Mouse (Mus musculus) megakaryocyte, embryonic 14.5 days (primary cell): ENCODE measurements around the gene Cgnl1. TPM values are rescaled to one million over a fixed set of nuclear protein-coding genes. Genes with fewer than 3 reads are reported as not detected.

ENCODE experiments used
- H3K27me3 ChIP-seq: replicated peaks from 2 replicates; pipeline ENCODE3; 2012; ENCODE audit warnings: inconsistent platforms
- H3K36me3 ChIP-seq: replicated peaks from 2 replicates; pipeline ENCODE3; 2012; ENCODE audit warnings: low read length, inconsistent platforms, mixed read lengths
- H3K4me1 ChIP-seq: 2 replicates; pipeline ENCODE4 v1.6.1; 2012; ENCODE audit warnings: inconsistent platforms
- H3K4me3 ChIP-seq: replicated peaks from 2 replicates; pipeline ENCODE3; 2012; ENCODE audit warnings: moderate library complexity, mild to moderate bottlenecking, inconsistent platforms
- H3K9me3 ChIP-seq: 2 replicates; pipeline ENCODE4 v1.6.1; 2012; ENCODE audit warnings: inconsistent platforms
- FLI1 ChIP-seq: IDR thresholded peaks from 2 replicates; pipeline ENCODE4 v1.6.1; 2012; ENCODE audit warnings: low read length, inconsistent platforms, mixed read lengths
- GATA1 ChIP-seq: IDR thresholded peaks from 3 replicates; pipeline ENCODE4 v1.6.1; 2012; ENCODE audit warnings: mixed read lengths, low read length, inconsistent platforms, borderline replicate concordance
- polyA plus RNA-seq: library from polyadenylated mRNA; stranded (reverse); fragments of >175 nt; gene quantifications from 2 replicates; pipeline ENCODE4 v1.2.3, GENCODE M21; 2012; ENCODE audit warnings: low replicate concordance; ENCODE audit not compliant: insufficient read depth

The Cgnl1 gene
- polyA plus RNA-seq, 1 experiment, result 0.04 TPM

DNA sequence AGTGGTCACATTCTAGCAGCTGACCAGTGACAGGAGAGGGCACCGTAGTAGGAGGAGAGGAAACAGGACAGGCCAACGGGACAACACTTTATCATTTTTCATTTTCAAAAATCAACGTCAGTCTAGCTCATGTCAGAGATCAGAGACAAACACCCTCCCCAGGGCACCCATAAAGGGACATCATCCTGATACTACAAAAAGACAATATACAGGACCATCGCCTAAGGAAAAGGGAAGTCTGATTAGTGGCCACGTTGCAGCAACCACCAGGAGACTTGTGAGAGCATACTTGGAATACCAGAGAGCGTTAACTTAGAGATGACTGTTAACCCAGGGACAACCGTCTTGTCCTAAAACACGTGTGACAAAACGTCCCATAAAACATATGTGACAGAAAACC is 1.7 kb downstream of the Cgnl1 start:
- Histone ChIP-seq H3K4me3 (no peak overlapping the region), H3K36me3 (no peaks in the 10 kb centered on the region), H3K9me3 (peaks cover 19% of the 10 kb centered on the region), H3K27me3 (peaks cover 74% of the 10 kb centered on the region), H3K4me1 (peaks cover 13% of the 10 kb centered on the region)
- no peak for TF ChIP-seq GATA1
- no peak for TF ChIP-seq FLI1

DNA sequence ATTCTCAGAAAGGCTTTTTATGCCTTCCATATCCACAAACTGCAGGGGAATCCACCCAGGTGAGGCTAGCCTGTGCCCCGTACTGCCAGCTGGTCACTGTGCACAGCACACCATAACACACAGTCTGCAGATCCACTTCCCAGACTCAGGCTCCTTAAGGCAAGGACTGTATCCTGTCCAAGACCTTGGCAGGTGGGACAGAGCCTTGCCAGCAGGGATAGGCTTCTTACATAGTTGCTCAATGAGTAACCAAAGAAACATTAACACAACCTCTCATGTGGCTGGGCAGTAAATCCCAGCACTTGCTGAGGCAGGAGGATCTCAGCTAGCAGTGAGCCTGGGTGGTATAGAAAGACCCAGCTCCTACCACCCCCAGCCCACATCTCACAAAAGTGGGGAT is 3.3 kb downstream of the Cgnl1 start:
- Histone ChIP-seq H3K4me3 (no peak overlapping the region), H3K27me3 (peaks cover 72% of the 10 kb centered on the region), H3K9me3 (peaks cover 19% of the 10 kb centered on the region), H3K4me1 (peaks cover 13% of the 10 kb centered on the region), H3K36me3 (no peaks in the 10 kb centered on the region)
- TF ChIP-seq FLI1 (no peak), GATA1 (no peak)

DNA sequence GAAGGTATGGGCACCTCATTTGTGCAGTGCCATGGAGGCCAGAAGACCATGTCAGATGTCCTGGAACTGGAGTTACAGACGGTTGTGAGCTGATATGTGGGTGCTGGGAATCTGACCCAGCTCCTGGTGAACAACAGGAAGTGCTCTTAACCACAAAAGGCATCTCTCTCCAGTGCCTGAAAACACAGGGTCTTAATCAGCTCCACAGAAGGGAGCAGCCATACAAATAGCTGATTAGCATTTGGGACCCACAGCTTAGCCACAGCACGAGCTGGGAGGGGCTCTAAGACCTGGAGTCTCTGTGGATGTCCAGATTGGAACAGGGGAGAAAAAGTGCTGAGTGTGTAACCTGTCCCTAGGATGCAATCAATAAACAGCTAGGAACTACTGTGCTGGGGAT is 4.5 kb downstream of the Cgnl1 start:
- Histone ChIP-seq H3K36me3 (no peaks in the 10 kb centered on the region), H3K27me3 (peaks cover 60% of the 10 kb centered on the region), H3K4me1 (peaks cover 13% of the 10 kb centered on the region), H3K4me3 (no peak overlapping the region), H3K9me3 (peaks cover 19% of the 10 kb centered on the region)
- no peak for TF ChIP-seq GATA1

DNA sequence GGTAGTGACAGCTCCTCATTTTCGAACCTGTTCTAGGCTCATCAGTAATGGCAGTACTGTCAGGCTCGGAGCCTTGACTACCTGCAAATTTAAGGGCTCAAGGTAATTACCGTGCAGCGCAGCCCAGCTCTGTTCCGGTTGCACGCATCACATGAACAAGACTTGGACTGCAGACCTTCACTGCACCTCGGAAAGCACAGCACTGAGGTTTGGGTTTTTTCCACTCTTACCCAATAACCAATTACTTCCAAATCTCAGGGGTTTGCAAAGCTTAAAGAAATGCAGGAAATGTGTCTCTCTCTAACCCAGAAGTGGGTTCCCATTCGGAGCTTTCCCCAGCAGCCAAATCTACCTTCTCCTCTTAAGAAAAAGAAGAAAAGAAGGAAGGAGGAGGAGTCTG is 5.1 kb downstream of the Cgnl1 start:
- H3K36me3 ChIP-seq, result no peaks in the 10 kb centered on the region
- H3K9me3 ChIP-seq, result peaks cover 17% of the 10 kb centered on the region
- H3K4me1 ChIP-seq, result peaks cover 8% of the 10 kb centered on the region
- no peak for TF ChIP-seq GATA1
- TF ChIP-seq FLI1, result no peak
- H3K27me3 ChIP-seq, result peaks cover 54% of the 10 kb centered on the region
- no peak overlapping the region for H3K4me3 ChIP-seq

DNA sequence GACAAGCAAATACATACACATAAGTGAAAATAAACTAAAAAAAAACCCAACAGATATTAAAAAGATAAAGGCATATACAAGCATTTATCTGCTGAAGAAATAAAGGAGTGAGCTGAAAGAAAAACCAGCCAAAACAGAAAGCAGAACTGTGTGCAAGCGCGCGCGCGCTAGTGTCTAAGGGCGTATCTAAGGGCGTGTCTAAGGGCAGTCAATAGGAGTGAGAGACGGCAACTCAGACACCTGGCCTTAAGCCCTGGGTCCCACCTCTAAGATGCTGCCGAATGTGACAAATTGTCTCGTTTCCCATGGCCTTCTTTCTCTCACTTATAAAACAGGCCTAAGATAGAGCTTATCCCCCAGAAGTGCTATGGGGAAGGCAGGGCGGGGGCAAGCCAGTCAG is 6.9 kb downstream of the Cgnl1 start:
- H3K4me1 ChIP-seq, result 0 out of 2 replicates have a peak, but pooled peaks cover 3% of the 10 kb centered on the region
- no peak for TF ChIP-seq GATA1
- no peak for TF ChIP-seq FLI1
- peaks cover 40% of the 10 kb centered on the region for H3K27me3 ChIP-seq
- H3K36me3 ChIP-seq, result no peaks in the 10 kb centered on the region
- no peak overlapping the region for H3K4me3 ChIP-seq
- H3K9me3 ChIP-seq, result peaks cover 20% of the 10 kb centered on the region

DNA sequence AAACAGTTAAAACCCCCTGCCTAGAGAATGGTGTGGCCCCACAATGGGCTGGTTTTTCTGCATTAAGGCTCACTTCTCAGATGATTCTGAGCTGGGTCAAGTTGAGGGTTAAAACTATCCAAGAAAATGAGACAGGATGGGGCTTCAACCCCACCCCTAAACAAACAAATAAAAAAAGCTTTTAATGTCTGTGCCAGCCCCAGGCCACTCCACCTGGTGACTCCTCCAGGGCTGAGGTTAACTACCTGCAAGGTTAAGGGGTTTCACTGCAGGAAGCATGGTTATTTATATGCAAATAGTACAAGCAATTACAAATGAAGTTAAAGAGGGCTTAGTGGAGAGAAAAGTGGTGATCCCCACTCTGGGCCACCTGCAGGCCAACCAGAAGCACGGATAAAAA is 8.1 kb downstream of the Cgnl1 start:
- H3K4me3 ChIP-seq, result no peak overlapping the region
- H3K27me3 ChIP-seq, result peaks cover 36% of the 10 kb centered on the region
- peaks cover 20% of the 10 kb centered on the region for H3K9me3 ChIP-seq
- 0 out of 2 replicates have a peak, but pooled peaks cover 3% of the 10 kb centered on the region for H3K4me1 ChIP-seq
- H3K36me3 ChIP-seq, result no peaks in the 10 kb centered on the region
- TF ChIP-seq FLI1 (no peak), GATA1 (no peak)

DNA sequence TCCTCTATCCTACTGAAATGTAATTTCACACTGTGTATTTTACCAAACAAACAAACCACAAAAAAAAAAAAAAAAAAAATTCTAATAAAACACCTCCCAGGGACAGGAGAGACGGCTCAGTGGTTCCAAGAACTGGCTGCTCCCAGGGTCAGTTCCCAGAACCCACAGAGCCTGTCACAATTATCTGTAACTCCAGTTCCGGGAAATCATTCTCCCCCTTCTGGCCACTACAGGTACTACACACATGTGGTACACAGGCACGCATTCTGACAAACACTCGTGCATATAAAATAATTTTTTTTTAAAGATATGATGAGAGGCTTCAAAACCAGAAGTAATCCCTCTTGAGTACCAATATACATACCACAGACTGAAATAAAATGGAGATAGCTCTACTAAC is 9.7 kb downstream of the Cgnl1 start:
- Histone ChIP-seq H3K9me3 (peaks cover 14% of the 10 kb centered on the region), H3K4me3 (no peak overlapping the region), H3K27me3 (peaks cover 32% of the 10 kb centered on the region), H3K36me3 (no peaks in the 10 kb centered on the region), H3K4me1 (no peaks in the 10 kb centered on the region)
- no peak for TF ChIP-seq FLI1
- TF ChIP-seq GATA1, result no peak

DNA sequence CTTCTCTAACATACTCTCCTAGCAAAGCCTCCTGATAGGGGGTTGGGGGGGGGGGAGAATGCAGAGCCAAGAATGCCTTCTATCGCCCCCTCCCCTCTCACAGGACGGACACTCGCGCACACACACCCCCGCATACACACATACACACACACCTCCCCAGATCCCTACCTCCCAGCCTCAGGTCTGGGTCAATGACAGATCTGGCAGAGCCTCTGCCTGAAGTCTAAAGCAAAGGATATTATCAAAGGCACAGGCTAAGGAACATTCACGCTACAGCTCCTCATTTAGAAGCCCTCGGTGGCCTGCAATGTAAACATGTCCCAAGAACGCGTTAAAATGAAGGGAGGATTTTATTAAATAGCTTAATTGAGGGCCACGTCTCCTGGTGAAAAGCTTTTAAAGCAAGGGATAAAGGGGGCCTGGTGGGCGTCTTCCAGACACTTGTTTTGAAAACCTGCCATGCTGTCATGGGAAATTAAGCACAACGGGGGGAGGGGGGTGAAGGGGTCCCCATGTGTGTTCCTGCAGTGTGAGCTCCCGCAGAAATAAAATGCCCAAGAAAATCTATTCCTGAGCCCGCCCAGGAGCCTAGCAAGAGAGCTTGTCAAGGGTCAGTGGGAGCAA is 10.8 kb downstream of the Cgnl1 start:
- Histone ChIP-seq H3K36me3 (no peaks in the 10 kb centered on the region), H3K4me1 (no peaks in the 10 kb centered on the region), H3K27me3 (peaks cover 32% of the 10 kb centered on the region), H3K9me3 (peaks cover 9% of the 10 kb centered on the region), H3K4me3 (no peak overlapping the region)
- TF ChIP-seq FLI1 (no peak), GATA1 (no peak)

DNA sequence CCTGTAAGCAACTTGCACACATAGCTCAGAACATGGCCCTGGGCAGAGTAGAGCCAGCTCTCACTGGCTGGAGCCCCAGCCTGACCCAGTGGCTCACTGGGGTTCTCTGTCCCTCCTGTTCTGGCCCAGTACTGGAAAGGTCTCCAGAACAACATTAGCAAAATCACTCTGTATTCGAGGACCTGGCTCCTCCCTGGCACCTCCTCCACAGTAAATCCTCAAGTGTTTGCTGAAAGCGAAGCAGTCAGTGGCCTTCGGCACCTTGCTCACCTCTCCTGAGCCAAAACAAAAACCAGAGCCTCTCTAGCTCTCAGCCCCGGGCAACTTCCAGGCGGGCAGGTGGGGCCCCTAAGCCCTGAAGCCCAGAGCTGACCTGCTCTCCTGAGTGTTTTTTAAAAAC is 11.5 kb downstream of the Cgnl1 start:
- Histone ChIP-seq H3K36me3 (no peaks in the 10 kb centered on the region), H3K9me3 (peaks cover 9% of the 10 kb centered on the region), H3K4me1 (no peaks in the 10 kb centered on the region), H3K4me3 (no peak overlapping the region), H3K27me3 (peaks cover 29% of the 10 kb centered on the region)
- no peak for TF ChIP-seq GATA1
- no peak for TF ChIP-seq FLI1

DNA sequence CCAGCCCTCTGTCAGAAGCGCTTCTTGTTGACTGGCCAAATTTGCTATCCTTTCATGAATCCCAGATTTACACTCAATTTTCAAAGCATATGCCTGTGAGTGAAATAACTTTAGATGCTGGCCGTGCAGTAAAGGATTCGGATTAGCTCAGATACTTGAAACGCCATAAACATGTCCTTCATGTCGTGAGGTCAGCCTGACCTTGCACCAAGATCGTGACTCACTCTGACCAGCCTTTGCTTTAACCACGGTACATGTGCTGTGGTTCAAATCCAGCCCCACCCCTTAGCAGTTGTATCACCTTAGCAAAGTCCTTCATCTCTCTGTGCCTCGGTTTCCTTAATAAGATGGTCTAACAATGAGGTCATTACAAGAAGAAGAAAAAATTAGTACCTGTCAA is 14.0 kb downstream of the Cgnl1 start:
- no peak overlapping the region for H3K4me3 ChIP-seq
- no peaks in the 10 kb centered on the region for H3K36me3 ChIP-seq
- H3K4me1 ChIP-seq, result no peaks in the 10 kb centered on the region
- H3K27me3 ChIP-seq, result peaks cover 34% of the 10 kb centered on the region
- TF ChIP-seq FLI1 (no peak), GATA1 (no peak)
- H3K9me3 ChIP-seq, result peaks cover 9% of the 10 kb centered on the region

DNA sequence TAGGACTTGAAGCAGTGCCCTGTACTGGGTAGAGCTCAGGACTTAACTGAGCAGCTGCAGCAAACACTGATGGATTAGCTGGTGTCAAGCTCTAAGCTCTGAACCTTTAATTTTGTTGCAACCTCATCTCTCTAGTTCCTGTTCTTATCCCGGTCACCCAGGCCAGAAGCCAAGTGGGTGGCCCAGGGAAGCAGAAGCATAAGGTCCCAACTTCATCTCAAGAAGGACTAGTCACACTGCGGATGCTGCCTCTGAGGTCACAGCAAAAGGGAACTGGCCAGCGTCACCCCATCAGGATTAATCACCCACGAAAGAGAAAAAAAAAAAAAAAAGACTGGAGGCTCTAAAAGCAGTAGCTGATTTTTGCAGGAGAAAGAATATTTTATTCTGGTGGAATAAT is 14.5 kb downstream of the Cgnl1 start:
- peaks cover 5% of the 10 kb centered on the region for H3K9me3 ChIP-seq
- no peak overlapping the region for H3K4me3 ChIP-seq
- H3K27me3 ChIP-seq, result peaks cover 34% of the 10 kb centered on the region
- no peak for TF ChIP-seq FLI1
- TF ChIP-seq GATA1, result no peak
- no peaks in the 10 kb centered on the region for H3K36me3 ChIP-seq
- H3K4me1 ChIP-seq, result no peaks in the 10 kb centered on the region
